Mouse (Mus musculus): Measurements from ENCODE around the gene Vwa1. TPM values are rescaled to one million over a fixed set of nuclear protein-coding genes. Genes with fewer than 3 reads are reported as not detected.

Vwa1 gene
- polyA plus RNA-seq, 1 experiment, result 32.1 TPM

DNA sequence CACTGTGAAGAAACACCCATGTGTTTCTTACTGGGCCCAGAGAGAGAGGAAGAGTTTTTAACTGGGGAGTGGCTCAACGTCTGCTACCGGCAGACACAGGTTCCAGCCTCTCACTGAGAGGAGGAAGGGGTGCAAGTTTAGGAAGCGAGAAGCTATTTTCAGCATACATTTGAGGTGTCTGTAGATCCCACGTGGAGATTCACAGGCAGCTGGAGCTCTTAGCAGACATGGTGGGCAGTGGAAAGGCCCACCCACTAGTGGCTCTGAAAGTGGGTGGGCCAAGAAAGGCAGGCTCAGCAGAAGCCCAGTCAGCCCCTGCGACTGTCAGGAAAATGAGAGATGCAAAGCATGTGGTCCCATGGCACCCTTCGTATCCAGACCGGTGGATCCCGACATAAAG lies 36.2 kb downstream of the Vwa1 start:
- Histone ChIP-seq H3K27ac (ENCODE audit: insufficient read depth, low read length) (no peak overlapping the region), H3K4me3 (ENCODE audit: insufficient read depth, low read length) (no peak overlapping the region), H3K4me1 (ENCODE audit: control insufficient read depth, insufficient read depth, low read length) (peaks cover 11% of the 10 kb centered on the region)
- TF ChIP-seq CTCF (IDR thresholded peaks at IDR 0.05; ENCODE audit: extremely low read depth, insufficient read depth, low read length) (no peak), POLR2A (IDR thresholded peaks at IDR 0.05; ENCODE audit: extremely low read depth, insufficient read depth, low read length) (no peak)

DNA sequence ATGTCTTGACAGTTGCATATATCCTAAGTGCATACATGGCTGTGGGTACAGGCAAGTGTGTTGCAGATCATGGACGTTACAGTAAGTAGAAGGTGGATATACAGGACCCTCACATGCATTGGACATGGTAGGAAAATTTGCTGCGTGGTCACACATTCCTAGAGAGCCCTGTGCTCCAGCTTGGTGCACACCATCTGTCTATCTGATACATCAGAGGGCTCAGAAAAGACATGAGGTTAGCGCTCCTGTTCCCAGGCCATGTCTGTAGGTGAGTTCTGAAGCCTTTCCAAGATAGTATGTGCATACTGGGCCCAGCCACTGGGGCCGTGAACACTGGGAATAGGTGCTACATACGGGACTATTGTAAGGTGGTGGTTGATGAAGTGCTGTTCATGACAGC lies 38.1 kb downstream of the Vwa1 start:
- Histone ChIP-seq H3K4me1 (ENCODE audit: control insufficient read depth, insufficient read depth, low read length) (peaks cover 11% of the 10 kb centered on the region), H3K4me3 (ENCODE audit: insufficient read depth, low read length) (peak overlapping the region; percentile 52; the same call in 1 of the 2 replicates), H3K27ac (ENCODE audit: insufficient read depth, low read length) (no peak overlapping the region)
- TF ChIP-seq CTCF (IDR thresholded peaks at IDR 0.05; ENCODE audit: extremely low read depth, insufficient read depth, low read length) (no peak), POLR2A (IDR thresholded peaks at IDR 0.05; ENCODE audit: extremely low read depth, insufficient read depth, low read length) (no peak)

DNA sequence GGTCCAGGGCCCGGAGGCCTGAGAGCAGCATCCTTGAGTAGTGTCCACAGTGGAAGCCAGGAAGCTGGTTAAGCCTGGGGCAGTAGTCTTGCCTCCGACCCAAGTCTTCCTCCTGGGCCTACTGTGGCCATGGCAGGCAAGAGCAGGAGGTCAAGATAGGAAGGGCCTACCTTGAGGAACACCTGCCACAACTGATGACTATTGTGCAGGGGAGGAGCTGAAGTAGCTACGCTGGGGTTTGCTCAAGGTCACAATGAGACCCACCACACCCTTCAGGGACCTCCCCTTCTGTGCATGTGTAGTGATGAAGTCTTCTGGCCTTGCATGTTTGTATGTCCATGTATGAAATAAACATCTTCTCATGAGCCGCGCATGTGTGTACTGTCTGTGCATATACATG lies 38.7 kb downstream of the Vwa1 start:
- peak overlapping the region; percentile 54; the same call in 1 of the 2 replicates for H3K27ac ChIP-seq (ENCODE audit: insufficient read depth, low read length)
- TF ChIP-seq CTCF (IDR thresholded peaks at IDR 0.05; ENCODE audit: extremely low read depth, insufficient read depth, low read length) (no peak), POLR2A (IDR thresholded peaks at IDR 0.05; ENCODE audit: extremely low read depth, insufficient read depth, low read length) (no peak)
- peak overlapping the region; percentile 52 for H3K4me3 ChIP-seq (ENCODE audit: insufficient read depth, low read length)
- peaks cover 11% of the 10 kb centered on the region for H3K4me1 ChIP-seq (ENCODE audit: control insufficient read depth, insufficient read depth, low read length)

DNA sequence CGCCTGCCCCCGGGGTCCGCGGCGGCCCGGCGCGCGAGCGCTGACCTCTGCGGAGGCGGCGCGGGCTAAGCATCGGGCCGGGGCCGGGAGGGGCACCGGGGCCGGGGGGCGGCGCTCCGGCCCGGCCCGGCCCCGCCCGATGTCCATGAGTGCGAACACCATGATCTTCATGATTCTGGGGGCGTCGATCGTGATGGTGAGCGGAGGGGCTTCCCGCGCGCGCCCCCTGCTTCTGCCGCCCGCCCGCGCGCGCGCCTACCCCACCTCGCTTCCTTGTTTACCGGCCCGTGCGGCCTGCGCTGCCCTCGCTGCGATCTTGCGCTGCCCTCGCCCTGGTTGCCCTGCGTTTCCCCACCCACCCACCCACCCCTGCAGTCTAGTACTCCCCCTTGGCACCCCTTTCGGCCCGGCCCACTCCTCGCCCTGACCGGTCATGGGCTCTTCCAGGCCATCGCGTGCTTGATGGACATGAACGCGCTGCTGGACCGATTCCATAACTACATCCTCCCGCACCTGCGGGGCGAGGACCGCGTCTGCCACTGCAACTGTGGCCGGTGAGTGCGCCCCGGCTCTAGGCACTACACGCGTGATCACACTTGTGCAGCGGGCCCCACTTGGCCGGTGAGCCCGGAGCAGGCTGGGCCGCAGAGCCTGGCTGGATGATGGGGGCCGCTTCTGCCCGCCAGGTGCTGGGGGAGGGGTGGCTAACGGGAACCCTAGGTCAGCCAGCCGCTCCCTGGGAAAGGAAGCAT lies 39.4 kb downstream of the Vwa1 start:
- Histone ChIP-seq H3K27ac (ENCODE audit: insufficient read depth, low read length) (peak overlapping the region; percentile 54), H3K4me3 (ENCODE audit: insufficient read depth, low read length) (peak overlapping the region; percentile 52), H3K4me1 (ENCODE audit: control insufficient read depth, insufficient read depth, low read length) (peaks cover 11% of the 10 kb centered on the region)
- TF ChIP-seq POLR2A (IDR thresholded peaks at IDR 0.05; ENCODE audit: extremely low read depth, insufficient read depth, low read length) (no peak), CTCF (IDR thresholded peaks at IDR 0.05; ENCODE audit: extremely low read depth, insufficient read depth, low read length) (no peak)

DNA sequence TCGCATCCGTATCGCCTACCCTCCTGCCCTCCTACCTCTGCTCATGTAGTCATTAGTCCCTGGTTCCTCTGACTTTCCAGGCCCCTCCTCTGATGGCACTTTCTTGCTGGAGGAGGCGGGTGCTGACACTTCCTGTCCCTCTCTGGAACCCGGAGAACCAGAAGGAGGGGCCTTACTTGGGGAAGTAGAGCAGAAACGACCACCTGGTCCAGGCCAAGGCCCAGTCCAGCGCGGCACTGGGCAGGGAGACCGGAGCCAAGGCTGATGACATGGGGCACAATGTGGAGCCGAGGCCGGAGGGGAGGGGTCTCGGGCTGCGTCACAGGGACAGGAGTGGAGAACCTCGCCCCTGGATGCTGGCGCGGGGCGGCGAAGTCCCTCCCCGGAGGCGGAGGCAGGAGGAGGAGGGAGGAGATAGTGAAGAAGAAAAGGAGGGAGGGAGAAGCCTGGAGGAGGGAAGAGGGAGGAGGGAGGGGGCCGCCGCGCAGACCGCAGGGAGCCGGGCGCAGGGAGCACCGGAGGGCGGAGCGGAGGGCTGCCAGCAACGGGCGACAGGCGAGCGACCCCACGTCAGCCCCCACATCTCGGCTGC lies 40.1 kb downstream of the Vwa1 start, which contains the start of gene Tmem240:
TSS of gene Tmem240 (plus strand) at position 451 of the 592 bp plus-strand sequence.
- TF ChIP-seq POLR2A (IDR thresholded peaks at IDR 0.05; ENCODE audit: extremely low read depth, insufficient read depth, low read length), result 0 out of 2 replicates have a peak, but pooled peaks have one; percentile 39
- no peak for TF ChIP-seq CTCF (IDR thresholded peaks at IDR 0.05; ENCODE audit: extremely low read depth, insufficient read depth, low read length)
- Histone ChIP-seq H3K27ac (ENCODE audit: insufficient read depth, low read length) (peak within 1 kb of the TSS; percentile 54), H3K4me1 (ENCODE audit: control insufficient read depth, insufficient read depth, low read length) (peaks cover 11% of the 10 kb centered on the region), H3K4me3 (ENCODE audit: insufficient read depth, low read length) (peak within 1 kb of the TSS; percentile 52)

DNA sequence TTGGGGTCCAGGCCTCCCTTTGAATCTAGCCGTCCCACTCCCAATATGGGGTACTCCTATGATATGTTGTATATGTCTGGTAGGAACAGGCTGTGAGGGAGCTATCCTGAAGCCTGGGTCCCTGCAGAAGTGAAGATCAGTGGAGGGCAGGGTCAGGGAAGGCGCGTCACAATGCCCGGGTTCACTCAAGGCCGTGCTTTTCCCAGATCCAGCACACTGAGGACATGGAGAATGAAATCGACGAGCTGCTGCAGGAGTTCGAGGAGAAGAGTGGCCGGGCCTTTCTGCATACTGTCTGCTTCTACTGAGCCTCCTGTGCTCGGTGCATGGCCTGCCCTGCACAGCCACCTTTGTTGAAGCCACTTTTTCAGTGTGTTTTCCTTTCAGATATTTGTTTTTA lies 41.2 kb downstream of the Vwa1 start:
- Histone ChIP-seq H3K4me3 (ENCODE audit: insufficient read depth, low read length) (no peak overlapping the region), H3K4me1 (ENCODE audit: control insufficient read depth, insufficient read depth, low read length) (peaks cover 8% of the 10 kb centered on the region), H3K27ac (ENCODE audit: insufficient read depth, low read length) (no peak overlapping the region)
- TF ChIP-seq POLR2A (IDR thresholded peaks at IDR 0.05; ENCODE audit: extremely low read depth, insufficient read depth, low read length) (no peak), CTCF (IDR thresholded peaks at IDR 0.05; ENCODE audit: extremely low read depth, insufficient read depth, low read length) (no peak)

DNA sequence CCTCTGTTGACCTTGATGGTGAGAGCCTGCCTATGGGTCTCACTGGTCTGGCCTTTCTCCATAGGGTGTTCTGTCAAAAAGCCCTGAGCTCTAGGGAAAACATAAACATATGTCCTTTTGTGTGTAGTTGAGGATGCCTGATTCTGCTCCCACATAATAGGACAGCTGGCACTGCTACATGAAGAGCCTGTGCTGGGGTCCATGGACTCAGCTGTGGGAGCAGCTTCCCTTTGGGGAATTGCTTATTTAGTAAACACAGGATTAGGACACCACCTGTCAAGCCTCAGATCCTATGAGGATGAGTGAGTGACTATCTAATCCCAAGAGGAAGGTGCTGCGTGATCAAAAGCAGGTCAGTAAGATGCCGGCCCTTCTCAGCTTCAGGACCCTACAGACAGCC lies 46.5 kb downstream of the Vwa1 start:
- TF ChIP-seq POLR2A (IDR thresholded peaks at IDR 0.05; ENCODE audit: extremely low read depth, insufficient read depth, low read length) (no peak), CTCF (IDR thresholded peaks at IDR 0.05; ENCODE audit: extremely low read depth, insufficient read depth, low read length) (no peak)
- no peak overlapping the region for H3K27ac ChIP-seq (ENCODE audit: insufficient read depth, low read length)
- no peak overlapping the region for H3K4me3 ChIP-seq (ENCODE audit: insufficient read depth, low read length)
- no peaks in the 10 kb centered on the region for H3K4me1 ChIP-seq (ENCODE audit: control insufficient read depth, insufficient read depth, low read length)

DNA sequence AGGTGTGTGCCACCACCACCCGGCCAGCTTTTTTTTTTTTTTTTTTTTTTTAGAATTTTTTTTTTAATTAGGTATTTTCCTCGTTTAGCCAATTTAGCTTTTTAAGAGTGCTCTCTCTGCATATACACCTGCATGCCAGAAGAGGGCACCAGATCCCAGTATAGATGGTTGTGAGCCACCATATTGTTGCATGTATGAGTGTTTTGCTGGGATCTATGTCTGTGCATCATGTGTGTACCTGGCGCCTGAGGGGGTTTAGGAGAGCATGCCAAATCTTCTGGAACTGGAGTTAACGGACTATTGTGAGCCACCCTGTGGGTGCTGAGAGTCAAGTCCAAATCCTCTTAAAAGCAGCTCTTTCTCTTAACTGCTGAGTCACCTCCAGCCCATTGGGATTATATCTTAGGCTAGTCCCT lies 52.8 kb downstream of the Vwa1 start:
- Histone ChIP-seq H3K4me3 (ENCODE audit: insufficient read depth, low read length) (no peak overlapping the region), H3K27ac (ENCODE audit: insufficient read depth, low read length) (no peak overlapping the region), H3K4me1 (ENCODE audit: control insufficient read depth, insufficient read depth, low read length) (no peaks in the 10 kb centered on the region)
- peak; percentile 57 for TF ChIP-seq CTCF (IDR thresholded peaks at IDR 0.05; ENCODE audit: extremely low read depth, insufficient read depth, low read length)
- no peak for TF ChIP-seq POLR2A (IDR thresholded peaks at IDR 0.05; ENCODE audit: extremely low read depth, insufficient read depth, low read length)

Other genes with a start within 250 kb of the Vwa1 start
- 66.9 and 70.1 TPM in 2 replicates for gene Nadk, start 212.3 kb downstream of the Vwa1 start, polyA plus RNA-seq (2012; rRNA removed)
- gene Slc35e2, start 173.3 kb downstream of the Vwa1 start, polyA plus RNA-seq (2012; rRNA removed), result 16.8 and 18.1 TPM in 2 replicates
- 48.0 and 48.2 TPM in 2 replicates for gene Cdk11b, start 149.8 kb downstream of the Vwa1 start, polyA plus RNA-seq (2012; rRNA removed)
- not detected in 2 replicates for gene Gm10563, start 129.3 kb downstream of the Vwa1 start, polyA plus RNA-seq (2012; rRNA removed)
- 5.9 and 6.0 TPM in 2 replicates for gene Mmp23, start 121.3 kb downstream of the Vwa1 start, polyA plus RNA-seq (2012; rRNA removed)
- 153 and 169 TPM in 2 replicates for gene Mib2, start 105.5 kb downstream of the Vwa1 start, polyA plus RNA-seq (2012; rRNA removed)
- gene Fndc10, start 80.4 kb downstream of the Vwa1 start, polyA plus RNA-seq (2012; rRNA removed), result 42.8 and 45.8 TPM in 2 replicates
- gene Ssu72, start 69.9 kb downstream of the Vwa1 start, polyA plus RNA-seq (2012; rRNA removed), result 131 and 138 TPM in 2 replicates
- gene Tmem240, start 39.9 kb downstream of the Vwa1 start, polyA plus RNA-seq (2012; rRNA removed), result 68.5 and 70.6 TPM in 2 replicates
- 84.4 and 93.0 TPM in 2 replicates for gene Atad3a, start 13.6 kb downstream of the Vwa1 start, polyA plus RNA-seq (2012; rRNA removed)
- gene Tmem88b, start 11.2 kb upstream of the Vwa1 start, polyA plus RNA-seq (2012; rRNA removed), result 39.2 and 50.5 TPM in 2 replicates
- not detected in 2 replicates for gene Ankrd65, start 15.7 kb upstream of the Vwa1 start, polyA plus RNA-seq (2012; rRNA removed)
- 105 and 110 TPM in 2 replicates for gene Mrpl20, start 28.2 kb upstream of the Vwa1 start, polyA plus RNA-seq (2012; rRNA removed)
- 112 and 121 TPM in 2 replicates for gene Ccnl2, start 37.8 kb upstream of the Vwa1 start, polyA plus RNA-seq (2012; rRNA removed)
- 128 and 131 TPM in 2 replicates for gene Aurkaip1, start 56.6 kb upstream of the Vwa1 start, polyA plus RNA-seq (2012; rRNA removed)
- 14.9 and 15.7 TPM in 2 replicates for gene Mxra8, start 65.0 kb upstream of the Vwa1 start, polyA plus RNA-seq (2012; rRNA removed)
- gene Dvl1, start 72.7 kb upstream of the Vwa1 start, polyA plus RNA-seq (2012; rRNA removed), result 133 and 145 TPM in 2 replicates
- 0.17 and 0.23 TPM in 2 replicates for gene Tas1r3, start 88.7 kb upstream of the Vwa1 start, polyA plus RNA-seq (2012; rRNA removed)
- gene Cptp, start 94.7 kb upstream of the Vwa1 start, polyA plus RNA-seq (2012; rRNA removed), result 19.7 and 21.9 TPM in 2 replicates
- 39.4 and 42.5 TPM in 2 replicates for gene Ints11, start 94.8 kb upstream of the Vwa1 start, polyA plus RNA-seq (2012; rRNA removed)
- 90.6 and 94.2 TPM in 2 replicates for gene Pusl1, start 117.1 kb upstream of the Vwa1 start, polyA plus RNA-seq (2012; rRNA removed)
- 136 and 142 TPM in 2 replicates for gene Acap3, start 117.1 kb upstream of the Vwa1 start, polyA plus RNA-seq (2012; rRNA removed)
- 72.6 and 75.2 TPM in 2 replicates for gene Ube2j2, start 169.1 kb upstream of the Vwa1 start, polyA plus RNA-seq (2012; rRNA removed)
- 19.3 and 22.2 TPM in 2 replicates for gene C1qtnf12, start 187.6 kb upstream of the Vwa1 start, polyA plus RNA-seq (2012; rRNA removed)
- 8.9 and 11.0 TPM in 2 replicates for gene B3galt6, start 218.0 kb upstream of the Vwa1 start, polyA plus RNA-seq (2012; rRNA removed)
- gene Sdf4, start 218.2 kb upstream of the Vwa1 start, polyA plus RNA-seq (2012; rRNA removed), result 122 and 126 TPM in 2 replicates
- gene Tnfrsf4, start 239.1 kb upstream of the Vwa1 start, polyA plus RNA-seq (2012; rRNA removed), result 3.4 and 4.0 TPM in 2 replicates